Mouse (Mus musculus): ENCODE measurements at regions not wholly inside any gene's neighbourhood (a gene's known extent, or its start where the extent isn't known, plus 50 kb on each side); places are given as distances from the start of the nearest gene placed in this dataset.
"Not testable (repeated sequence)": the region's sequence is repeated elsewhere in the genome, so short reads cannot be mapped to it uniquely, and the experiment has no call there.

DNA sequence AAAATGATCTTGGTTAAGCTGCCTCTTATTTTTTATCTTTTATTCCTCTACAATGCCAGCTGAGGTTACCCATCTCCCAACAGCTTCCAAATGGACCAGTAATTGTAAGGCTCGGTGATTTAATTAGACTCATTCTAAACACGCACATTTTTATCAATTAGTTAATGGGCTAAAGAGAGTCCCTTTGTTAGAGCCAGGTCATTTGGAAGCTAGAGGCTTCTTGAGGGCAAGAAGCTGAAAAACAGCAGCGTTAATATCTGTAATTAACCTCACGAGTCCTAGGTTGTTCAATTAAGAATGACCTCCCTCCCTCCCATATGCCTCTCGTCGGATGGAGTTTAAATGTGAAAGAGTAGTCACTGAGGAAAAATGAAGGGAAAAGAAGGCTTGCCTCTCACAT lies 66.5 kb downstream of the Otx2 start:
- no peak for DNase-seq (ENCODE audit: low spot score in 2 of 2)

GRCm38 (mm10) chr14:48603490-48603889 lies 70.1 kb downstream of the Otx2 start:
- DNase-seq (ENCODE audit: low spot score in 2 of 2): no peak

DNA sequence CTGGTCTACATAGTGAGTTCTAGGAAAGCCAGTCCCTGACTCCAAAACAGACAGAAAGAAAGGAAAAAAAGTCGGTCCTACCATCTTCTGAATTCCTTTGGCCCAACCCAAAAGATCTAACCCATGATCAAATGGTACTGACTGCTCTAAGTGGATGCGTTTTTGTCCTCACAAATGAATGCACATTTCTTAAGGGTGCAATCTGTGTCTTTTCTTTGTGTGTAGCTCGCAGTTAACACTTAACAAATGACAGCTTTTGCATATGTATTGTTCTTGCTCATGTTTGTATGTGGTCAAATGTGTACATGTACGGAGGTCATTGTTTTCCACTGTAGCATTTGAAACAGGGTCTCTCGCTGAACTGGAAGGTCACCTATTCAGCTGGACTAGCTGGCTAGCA lies 79.3 kb downstream of the Otx2 start:
- DNase-seq (ENCODE audit: low spot score in 2 of 2): no peak

- no peak for DNase-seq (ENCODE audit: low spot score in 2 of 2)
These were observed 80.3 kb downstream of the Otx2 start for GRCm38 (mm10) chr14:48593363-48593762.

GRCm38 (mm10) chr14:48591483-48592230 lies 82.0 kb downstream of the Otx2 start:
- DNase-seq (ENCODE audit: low spot score in 2 of 2): no peak

DNA sequence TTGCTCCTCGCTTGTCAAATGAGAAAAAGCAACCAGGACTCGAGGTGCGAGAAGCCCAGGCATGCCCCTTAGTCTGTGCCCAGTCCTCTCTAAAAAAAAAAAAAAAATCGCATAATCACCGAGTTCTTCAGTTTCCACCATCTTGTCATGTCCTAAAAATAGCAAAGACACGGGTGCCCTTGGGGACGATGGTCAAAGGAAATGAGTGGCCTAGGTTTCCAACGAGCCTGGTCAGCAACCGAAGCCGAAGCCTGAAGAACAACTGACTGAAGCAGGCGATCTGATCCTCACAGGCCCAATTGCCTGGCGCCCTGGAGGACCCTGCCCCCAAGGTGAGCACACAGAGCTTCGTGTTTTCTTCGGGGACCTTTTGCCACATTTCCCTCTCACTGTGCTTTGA lies 83.2 kb downstream of the Otx2 start:
- no peak for DNase-seq (ENCODE audit: low spot score in 2 of 2)

GRCm38 (mm10) chr14:48589702-48590325 lies 83.8 kb downstream of the Otx2 start:
- no peak for DNase-seq (ENCODE audit: low spot score in 2 of 2)

DNA sequence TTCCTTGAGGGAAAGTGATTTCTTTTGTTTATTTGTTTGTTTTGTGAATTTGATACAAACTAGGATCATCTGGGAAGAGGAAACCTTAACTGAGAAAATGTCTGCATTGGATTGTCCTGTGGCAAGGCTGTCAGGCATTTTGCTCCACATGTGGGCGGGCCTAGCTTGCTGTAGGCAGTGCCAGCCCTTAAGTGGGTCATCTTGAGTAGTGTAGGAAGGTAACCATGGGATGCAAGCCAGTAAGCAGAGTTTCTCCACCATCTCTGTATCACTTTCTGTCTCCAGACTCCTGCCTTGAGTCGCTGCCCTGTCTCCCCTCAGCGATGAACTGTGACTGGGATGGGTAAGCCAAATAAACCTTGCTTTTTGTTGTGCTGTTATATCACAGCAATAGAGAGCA lies 87.8 kb downstream of the Otx2 start:
- peak in 1 of 2 experiments; percentile 11 for DNase-seq (ENCODE audit: low spot score in 2 of 2)

DNA sequence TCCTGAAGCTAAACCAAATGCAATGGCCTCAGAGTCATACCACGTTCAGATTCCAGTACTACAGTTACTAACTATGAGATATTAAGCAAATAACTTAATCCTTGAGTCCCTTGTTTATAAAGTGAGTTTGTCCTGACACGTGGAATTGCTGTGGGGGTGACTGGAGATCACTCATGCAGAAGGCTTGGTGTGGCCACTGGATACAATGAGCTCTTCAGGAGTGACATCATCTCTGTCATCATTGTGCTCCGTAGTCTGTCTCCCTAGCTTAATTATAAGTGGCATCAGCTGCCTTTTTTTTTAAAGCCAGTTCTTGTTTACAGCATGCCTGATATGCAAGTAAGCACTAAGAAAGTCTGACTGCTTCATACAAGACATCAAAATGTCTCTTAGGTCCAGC lies 89.0 kb downstream of the Otx2 start:
- DNase-seq (ENCODE audit: low spot score in 2 of 2): no peak

GRCm38 (mm10) chr14:48583516-48583915 lies 90.1 kb downstream of the Otx2 start:
- DNase-seq (ENCODE audit: low spot score in 2 of 2): no peak

DNA sequence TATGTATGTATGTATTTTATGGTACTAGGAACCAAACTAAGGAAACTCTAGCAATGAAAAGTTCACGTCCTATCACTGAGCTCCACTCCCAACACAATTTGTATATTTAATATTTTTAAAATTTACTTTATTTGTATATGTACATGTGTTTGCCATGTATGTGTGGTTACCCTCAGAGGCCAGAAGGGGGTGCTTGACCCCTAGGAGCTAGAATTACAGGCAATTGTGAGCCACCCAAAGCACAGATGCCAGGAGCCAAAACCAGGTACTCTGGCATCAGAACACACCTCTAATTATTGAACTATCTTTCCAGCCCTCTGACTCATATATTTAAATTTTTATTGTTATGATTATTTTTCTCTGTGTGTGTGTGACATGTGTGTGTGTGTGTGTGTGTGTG lies 91.5 kb downstream of the Otx2 start:
- no peak for DNase-seq (ENCODE audit: low spot score in 2 of 2)

DNA sequence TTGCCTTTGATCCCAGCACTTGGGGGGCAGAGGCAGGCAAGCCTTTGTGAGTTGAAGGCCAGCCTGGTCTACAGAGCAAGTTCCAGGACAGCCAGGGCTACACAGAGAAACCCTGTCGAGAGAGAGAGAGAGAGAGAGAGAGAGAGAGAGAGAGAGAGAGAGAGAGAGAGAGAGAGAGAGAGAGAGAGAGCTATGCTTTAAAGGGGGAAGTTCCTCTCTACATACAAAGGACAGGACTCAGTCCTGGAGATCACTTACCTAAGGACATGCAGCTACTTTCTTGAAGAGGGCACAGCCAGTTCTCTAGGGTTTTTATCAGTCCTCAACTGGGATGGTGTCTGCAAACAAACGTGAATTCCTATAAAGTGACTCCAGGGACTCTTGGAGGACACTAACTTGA lies 92.3 kb downstream of the Otx2 start:
- not testable (repeated sequence) for DNase-seq (ENCODE audit: low spot score in 2 of 2)

GRCm38 (mm10) chr14:48580396-48580795 lies 93.2 kb downstream of the Otx2 start:
- no peak for DNase-seq (ENCODE audit: low spot score in 2 of 2)

DNA sequence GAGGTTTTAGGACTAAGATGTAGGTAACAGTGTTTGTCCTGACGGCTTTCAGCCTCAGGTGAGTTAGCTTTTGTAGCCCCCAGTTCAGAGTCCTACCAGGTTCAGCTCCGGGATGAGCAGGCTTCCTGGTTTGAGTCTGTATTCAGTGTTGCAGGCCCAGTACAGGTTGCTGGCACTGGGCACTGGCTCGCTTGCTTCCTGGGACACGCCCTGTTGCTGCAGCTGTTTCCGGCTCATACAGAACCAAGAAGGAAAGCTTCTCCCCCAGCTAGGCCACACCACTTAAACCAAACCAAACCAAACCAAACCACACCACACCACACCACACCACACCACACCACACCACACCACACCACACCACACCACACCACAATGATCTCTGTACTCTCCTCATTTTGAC lies 93.6 kb downstream of the Otx2 start:
- DNase-seq (ENCODE audit: low spot score in 2 of 2): no peak
